Mouse (Mus musculus): ENCODE data around the gene Zfp821. TPM values are rescaled to one million over a fixed set of nuclear protein-coding genes. Genes with fewer than 3 reads are reported as not detected.

Zfp821 gene
- total RNA-seq (2023), result 10 to 100 TPM; 10.1 TPM

GRCm38 (mm10) chr8:109705320-109706075 lies at the start of gene Zfp821:
Gene Zfp821 (plus strand): TSS chr8:109705546.

GRCm38 (mm10) chr8:109693146-109693900 lies 12.0 kb upstream of the Zfp821 start, which contains the start of gene Ist1:
Gene Ist1 (minus strand): TSS chr8:109693260.

GRCm38 (mm10) chr8:109737237-109738048 lies 32.1 kb downstream of the Zfp821 start, which contains the start of gene Atxn1l:
Gene Atxn1l (minus strand): TSS chr8:109737739.

Other genes with a start within 250 kb of the Zfp821 start
- gene Pmfbp1, start 211.5 kb upstream of the Zfp821 start, total RNA-seq (2023), result not detected
- 10 to 100 TPM; 80.0 to 88.3 TPM for gene Dhx38, start 139.7 kb upstream of the Zfp821 start, total RNA-seq (2023)
- gene Txnl4b, start 139.7 kb upstream of the Zfp821 start, total RNA-seq (2023), result 1 to 10 TPM; 6.2 to 8.4 TPM
- 100 to 1,000 TPM; 284 to 372 TPM for gene Hp, start 126.4 kb upstream of the Zfp821 start, total RNA-seq (2023)
- gene Dhodh, start 96.9 kb upstream of the Zfp821 start, total RNA-seq (2023), result 10 to 100 TPM; 10.2 to 10.9 TPM
- gene Pkd1l3, start 91.0 kb upstream of the Zfp821 start, total RNA-seq (2023), result not detected
- gene Ist1, start 12.3 kb upstream of the Zfp821 start, total RNA-seq (2023), result 100 to 1,000 TPM; 128 to 136 TPM
- gene Atxn1l, start 32.2 kb downstream of the Zfp821 start, total RNA-seq (2023), result 10 to 100 TPM; 29.5 to 36.0 TPM
- 10 to 100 TPM; 63.7 to 75.7 TPM for gene Ap1g1, start 73.0 kb downstream of the Zfp821 start, total RNA-seq (2023)
- gene Phlpp2, start 163.0 kb downstream of the Zfp821 start, total RNA-seq (2023), result 10 to 100 TPM; 13.0 to 14.9 TPM